Mouse (Mus musculus): Measurements from ENCODE around the gene Hyal3. TPM values are rescaled to one million over a fixed set of nuclear protein-coding genes. Genes with fewer than 3 reads are reported as not detected.

Gene Hyal3
- polyA plus RNA-seq, 1 experiment from 2014 or later: 0.89 TPM

DNA sequence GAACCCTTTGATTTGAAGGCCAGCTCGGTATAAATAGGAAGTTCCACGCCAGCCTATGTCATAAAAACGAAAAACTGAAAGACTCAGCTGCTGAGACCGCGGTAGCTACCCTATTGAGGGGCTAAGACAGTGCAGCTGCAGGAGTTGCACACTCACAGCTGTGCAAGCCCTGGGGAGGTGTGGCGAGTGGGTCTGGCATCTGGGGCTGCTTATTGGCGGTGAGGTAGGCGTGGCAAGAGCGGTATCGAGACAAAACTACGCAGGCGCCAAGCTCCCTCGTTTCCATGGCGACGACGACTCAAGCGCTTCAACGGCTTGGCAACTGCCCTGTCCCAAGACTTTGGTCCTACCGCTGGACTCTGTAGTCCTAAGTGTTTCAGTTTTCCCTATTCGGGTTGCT is 33.6 kb upstream of the Hyal3 start, which contains the start of gene Zmynd10:
Gene Zmynd10, plus strand, starts transcription at position 273 of the 400 bp plus-strand sequence.
- peak within 1 kb of the TSS; percentile 19 for H3K4me3 ChIP-seq (replicated peaks; ENCODE audit: low read depth, low read length)
- H3K36me3 ChIP-seq (ENCODE audit: control insufficient read depth, insufficient read depth, low read length): peaks cover 19% of the 10 kb centered on the region
- H3K4me2 ChIP-seq (ENCODE audit: low read length): peak within 1 kb of the TSS; percentile 48
- WGBS: 3% methylated on average over 20 of the region's 20 CpGs
- H3K9ac ChIP-seq (replicated peaks; ENCODE audit: low read length): no peak within 1 kb of the TSS; the same call in 1 of the 2 replicates
- no peaks in the 10 kb centered on the region for H3K9me3 ChIP-seq (ENCODE audit: control insufficient read depth, low read length)
- peaks cover 26% of the 10 kb centered on the region for H3K4me1 ChIP-seq (ENCODE audit: control insufficient read depth, insufficient read depth, low read length)
- peak; percentile 96 for DNase-seq
- peak within 1 kb of the TSS; percentile 14; the same call in 1 of the 2 replicates for H3K27ac ChIP-seq (replicated peaks; ENCODE audit: low read depth, low read length)
- peak; percentile 70; the same call in 1 of the 2 replicates for ATAC-seq (ENCODE audit: low FRiP score, low TSS enrichment)
- peaks cover 20% of the 10 kb centered on the region for H3K27me3 ChIP-seq (ENCODE audit: control insufficient read depth, insufficient read depth, low read length)

DNA sequence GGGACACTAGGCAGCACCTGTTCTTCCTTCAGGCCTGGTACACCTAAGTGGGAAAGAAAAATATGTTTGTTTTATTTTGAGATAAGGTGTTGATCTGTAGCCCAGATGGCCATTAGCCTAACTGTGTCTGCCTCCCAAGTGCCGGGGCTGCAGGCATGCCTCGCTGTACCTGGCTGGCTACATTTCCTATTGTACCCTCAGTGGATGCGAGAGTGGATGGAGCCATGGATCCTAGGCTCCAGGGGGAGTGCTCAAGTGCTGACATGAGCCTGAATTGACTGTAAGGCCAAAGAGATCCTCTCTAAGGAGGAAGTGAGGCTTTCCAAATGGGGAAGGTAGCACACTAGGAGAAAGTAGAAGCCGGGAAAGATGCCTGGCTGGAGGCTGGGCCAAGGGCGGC is 32.7 kb upstream of the Hyal3 start:
- Histone ChIP-seq H3K4me3 (replicated peaks; ENCODE audit: low read depth, low read length) (no peak overlapping the region), H3K4me1 (ENCODE audit: control insufficient read depth, insufficient read depth, low read length) (peaks cover 19% of the 10 kb centered on the region), H3K27me3 (ENCODE audit: control insufficient read depth, insufficient read depth, low read length) (peaks cover 30% of the 10 kb centered on the region), H3K36me3 (ENCODE audit: control insufficient read depth, insufficient read depth, low read length) (peaks cover 19% of the 10 kb centered on the region), H3K9me3 (ENCODE audit: control insufficient read depth, low read length) (no peaks in the 10 kb centered on the region), H3K9ac (replicated peaks; ENCODE audit: low read length) (no peak overlapping the region), H3K27ac (replicated peaks; ENCODE audit: low read depth, low read length) (no peak overlapping the region), H3K4me2 (ENCODE audit: low read length) (no peak overlapping the region)
- 77% methylated on average over 5 of the region's 5 CpGs for WGBS
- DNase-seq: no peak
- ATAC-seq (ENCODE audit: low FRiP score, low TSS enrichment): no peak

DNA sequence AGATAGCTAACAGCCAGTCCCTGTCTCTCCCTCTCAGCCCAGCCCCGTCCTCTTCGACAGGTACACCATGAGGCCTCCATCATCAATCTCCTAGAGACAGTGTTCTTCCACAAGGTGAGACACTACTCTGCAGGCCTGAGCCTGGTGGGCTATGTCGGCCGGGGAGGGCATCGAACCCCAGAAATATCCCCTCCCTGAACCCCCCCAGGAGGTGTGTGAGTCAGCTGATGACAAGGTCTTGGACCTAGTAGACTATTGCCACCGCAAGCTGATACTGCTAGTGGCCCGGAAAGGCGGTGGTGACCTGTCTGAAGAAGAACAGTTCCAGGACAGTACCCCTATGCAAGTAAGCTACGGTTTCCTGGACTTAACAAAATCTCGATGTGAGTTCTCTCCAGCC is 31.8 kb upstream of the Hyal3 start:
- ATAC-seq (ENCODE audit: low FRiP score, low TSS enrichment) (no peak), DNase-seq (no peak)
- Histone ChIP-seq H3K4me1 (ENCODE audit: control insufficient read depth, insufficient read depth, low read length) (peaks cover 23% of the 10 kb centered on the region), H3K27ac (replicated peaks; ENCODE audit: low read depth, low read length) (no peak overlapping the region), H3K4me2 (ENCODE audit: low read length) (no peak overlapping the region), H3K4me3 (replicated peaks; ENCODE audit: low read depth, low read length) (no peak overlapping the region), H3K27me3 (ENCODE audit: control insufficient read depth, insufficient read depth, low read length) (peaks cover 30% of the 10 kb centered on the region), H3K9ac (replicated peaks; ENCODE audit: low read length) (no peak overlapping the region), H3K36me3 (ENCODE audit: control insufficient read depth, insufficient read depth, low read length) (peaks cover 15% of the 10 kb centered on the region), H3K9me3 (ENCODE audit: control insufficient read depth, low read length) (no peaks in the 10 kb centered on the region)
- 87% methylated on average over 10 of the region's 10 CpGs for WGBS

DNA sequence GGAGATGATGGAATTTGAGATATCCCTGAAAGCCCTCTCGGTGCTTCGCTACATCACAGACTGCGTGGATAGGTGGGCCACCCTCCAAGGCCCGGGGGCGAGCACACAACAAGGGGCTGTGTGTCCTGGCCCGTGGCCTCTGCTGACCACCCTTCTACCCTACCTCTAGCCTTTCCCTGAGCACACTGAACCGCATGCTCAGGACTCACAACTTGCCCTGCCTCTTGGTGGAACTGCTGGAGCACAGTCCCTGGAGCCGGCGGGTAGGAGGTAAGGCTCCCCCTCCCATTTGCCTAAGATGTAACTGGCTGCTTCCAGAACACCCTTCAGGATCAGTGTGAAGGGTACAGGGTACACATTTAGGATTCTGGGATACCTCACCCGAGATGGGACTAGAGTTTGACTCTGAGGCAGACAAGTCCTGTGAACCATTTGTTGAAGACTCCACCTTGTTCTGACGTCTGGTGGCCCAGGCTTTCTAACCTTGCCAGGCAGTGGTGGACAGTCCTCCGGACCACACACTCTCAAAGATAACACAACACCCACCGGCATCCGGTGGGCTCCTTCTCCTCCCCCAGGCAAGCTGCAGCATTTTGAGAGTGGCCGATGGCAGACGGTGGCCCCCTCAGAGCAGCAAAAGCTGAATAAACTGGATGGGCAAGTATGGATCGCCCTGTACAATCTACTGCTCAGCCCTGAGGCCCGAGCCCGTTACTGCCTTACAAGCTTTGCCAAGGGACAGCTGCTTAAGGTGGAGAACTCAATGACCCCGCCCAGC is 31.1 kb upstream of the Hyal3 start:
- no peak for ATAC-seq (ENCODE audit: low FRiP score, low TSS enrichment)
- Histone ChIP-seq H3K36me3 (ENCODE audit: control insufficient read depth, insufficient read depth, low read length) (peaks cover 9% of the 10 kb centered on the region), H3K4me1 (ENCODE audit: control insufficient read depth, insufficient read depth, low read length) (peaks cover 23% of the 10 kb centered on the region), H3K27ac (replicated peaks; ENCODE audit: low read depth, low read length) (no peak overlapping the region), H3K9ac (replicated peaks; ENCODE audit: low read length) (no peak overlapping the region), H3K9me3 (ENCODE audit: control insufficient read depth, low read length) (no peaks in the 10 kb centered on the region), H3K27me3 (ENCODE audit: control insufficient read depth, insufficient read depth, low read length) (peaks cover 30% of the 10 kb centered on the region), H3K4me2 (ENCODE audit: low read length) (no peak overlapping the region), H3K4me3 (replicated peaks; ENCODE audit: low read depth, low read length) (no peak overlapping the region)
- DNase-seq: no peak
- 87% methylated on average over 20 of the region's 20 CpGs for WGBS

DNA sequence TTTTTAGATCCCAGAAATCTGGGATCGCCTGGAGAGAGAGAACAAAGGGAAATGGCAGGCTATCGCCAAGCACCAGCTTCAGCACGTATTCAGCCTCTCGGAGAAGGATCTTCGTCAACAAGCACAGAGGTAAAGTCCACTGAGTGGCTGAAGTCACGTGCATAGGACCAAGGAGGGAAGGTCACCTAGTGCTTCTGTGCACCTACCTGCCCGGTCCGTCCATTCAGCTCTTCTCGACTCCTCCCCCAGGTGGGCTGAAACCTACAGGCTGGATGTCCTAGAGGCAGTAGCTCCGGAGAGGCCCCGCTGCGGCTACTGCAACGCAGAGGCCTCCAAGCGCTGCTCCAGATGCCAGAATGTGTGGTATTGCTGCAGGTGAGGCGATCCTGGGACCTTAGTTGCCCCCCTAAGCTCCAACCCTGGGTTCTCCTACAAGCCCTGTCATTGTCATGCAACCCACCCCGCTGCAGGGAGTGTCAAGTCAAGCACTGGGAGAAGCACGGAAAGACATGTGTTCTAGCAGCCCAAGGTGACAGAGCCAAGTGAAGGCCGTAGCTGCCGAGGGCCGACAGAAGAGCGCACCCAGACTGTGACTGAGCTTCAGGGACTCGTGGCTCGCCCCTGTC is 30.0 kb upstream of the Hyal3 start:
- no peak for DNase-seq
- Histone ChIP-seq H3K9ac (replicated peaks; ENCODE audit: low read length) (no peak overlapping the region), H3K9me3 (ENCODE audit: control insufficient read depth, low read length) (no peaks in the 10 kb centered on the region), H3K4me2 (ENCODE audit: low read length) (peak overlapping the region; percentile 53; the same call in 1 of the 2 replicates), H3K27ac (replicated peaks; ENCODE audit: low read depth, low read length) (no peak overlapping the region), H3K36me3 (ENCODE audit: control insufficient read depth, insufficient read depth, low read length) (no peaks in the 10 kb centered on the region), H3K4me1 (ENCODE audit: control insufficient read depth, insufficient read depth, low read length) (peaks cover 28% of the 10 kb centered on the region), H3K4me3 (replicated peaks; ENCODE audit: low read depth, low read length) (peak overlapping the region; percentile 29; the same call in 1 of the 2 replicates), H3K27me3 (ENCODE audit: control insufficient read depth, insufficient read depth, low read length) (peaks cover 30% of the 10 kb centered on the region)
- 26% methylated on average over 23 of the region's 23 CpGs for WGBS
- ATAC-seq (ENCODE audit: low FRiP score, low TSS enrichment): no peak

DNA sequence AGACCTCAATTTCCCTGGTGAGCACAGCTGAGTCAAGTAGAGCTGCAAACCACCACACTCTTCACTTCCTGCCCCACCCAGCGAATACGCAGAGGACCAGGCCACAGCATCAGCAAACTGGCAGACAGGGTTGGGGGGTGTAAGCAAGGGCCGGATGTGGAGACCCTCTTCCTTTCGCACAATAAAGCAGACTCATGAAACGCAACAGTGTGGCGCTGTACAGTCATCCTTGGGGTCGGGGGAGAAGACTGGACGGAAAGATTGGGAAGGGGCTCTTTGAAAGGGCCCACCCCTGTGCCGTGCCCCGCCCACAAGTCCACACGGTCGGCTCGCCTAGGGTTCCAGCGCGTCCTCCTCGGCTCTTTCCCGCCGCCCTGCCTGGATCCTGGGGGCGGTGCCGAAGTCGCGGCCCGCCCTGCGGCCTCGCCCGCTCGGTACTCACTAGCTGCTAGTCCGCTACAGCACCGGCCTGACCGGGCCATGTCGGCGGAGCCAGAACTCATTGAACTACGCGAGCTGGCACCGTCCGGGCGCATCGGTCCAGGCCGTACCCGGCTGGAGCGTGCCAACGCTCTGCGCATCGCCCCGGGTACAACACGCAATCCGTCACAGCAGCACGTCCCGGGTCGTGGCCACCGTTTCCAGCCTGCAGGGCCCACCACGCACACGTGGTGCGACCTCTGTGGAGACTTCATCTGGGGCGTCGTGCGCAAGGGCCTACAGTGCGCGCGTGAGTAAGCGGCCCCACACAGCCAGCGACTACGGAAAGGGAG is 29.3 kb upstream of the Hyal3 start, which contains the start of gene Rassf1:
Gene Rassf1, plus strand, starts transcription at position 439 of the 773 bp plus-strand sequence.
- peak within 1 kb of the TSS; percentile 29 for H3K4me3 ChIP-seq (replicated peaks; ENCODE audit: low read depth, low read length)
- no peaks in the 10 kb centered on the region for H3K9me3 ChIP-seq (ENCODE audit: control insufficient read depth, low read length)
- WGBS: 2% methylated on average over 63 of the region's 63 CpGs
- peaks cover 35% of the 10 kb centered on the region for H3K4me1 ChIP-seq (ENCODE audit: control insufficient read depth, insufficient read depth, low read length)
- H3K27ac ChIP-seq (replicated peaks; ENCODE audit: low read depth, low read length): no peak within 1 kb of the TSS
- H3K27me3 ChIP-seq (ENCODE audit: control insufficient read depth, insufficient read depth, low read length): peaks cover 30% of the 10 kb centered on the region
- H3K9ac ChIP-seq (replicated peaks; ENCODE audit: low read length): peak within 1 kb of the TSS; percentile 45; the same call in 1 of the 2 replicates
- H3K36me3 ChIP-seq (ENCODE audit: control insufficient read depth, insufficient read depth, low read length): no peaks in the 10 kb centered on the region
- peak; percentile 48 for DNase-seq
- peak within 1 kb of the TSS; percentile 53 for H3K4me2 ChIP-seq (ENCODE audit: low read length)
- ATAC-seq (ENCODE audit: low FRiP score, low TSS enrichment): no peak

DNA sequence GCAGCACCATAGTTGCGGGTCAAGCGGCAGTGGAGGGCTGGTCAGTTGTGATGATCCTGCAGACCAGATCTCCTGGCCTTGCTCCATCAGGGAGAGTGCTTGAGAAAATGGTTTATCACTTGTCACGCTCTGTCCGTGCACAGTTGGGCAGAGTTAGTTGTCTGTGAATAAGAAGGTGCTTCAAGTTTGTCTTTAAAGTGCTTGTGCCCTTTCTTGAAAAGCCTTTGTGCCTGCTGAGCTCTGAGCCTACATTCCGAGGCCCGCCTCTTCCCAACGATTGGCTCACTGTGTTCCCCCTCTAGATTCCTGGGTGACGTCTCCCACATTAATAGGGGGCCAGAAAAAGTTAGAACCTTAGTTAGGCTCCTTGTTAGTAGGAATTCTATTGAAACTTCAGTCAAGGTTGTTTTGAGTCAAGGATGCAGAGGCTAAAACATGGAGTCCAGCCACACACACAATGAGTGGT is 28.7 kb upstream of the Hyal3 start:
- Histone ChIP-seq H3K4me1 (ENCODE audit: control insufficient read depth, insufficient read depth, low read length) (peaks cover 34% of the 10 kb centered on the region), H3K4me3 (replicated peaks; ENCODE audit: low read depth, low read length) (peak overlapping the region; percentile 29), H3K36me3 (ENCODE audit: control insufficient read depth, insufficient read depth, low read length) (peaks cover 3% of the 10 kb centered on the region; the same call in 1 of the 2 replicates), H3K27ac (replicated peaks; ENCODE audit: low read depth, low read length) (no peak overlapping the region), H3K9me3 (ENCODE audit: control insufficient read depth, low read length) (no peaks in the 10 kb centered on the region), H3K27me3 (ENCODE audit: control insufficient read depth, insufficient read depth, low read length) (peaks cover 30% of the 10 kb centered on the region), H3K4me2 (ENCODE audit: low read length) (peak overlapping the region; percentile 53), H3K9ac (replicated peaks; ENCODE audit: low read length) (0 out of 2 replicates have a peak overlapping the region, but pooled peaks have one; percentile 45)
- 11% methylated on average over 8 of the region's 8 CpGs for WGBS
- DNase-seq (no peak), ATAC-seq (ENCODE audit: low FRiP score, low TSS enrichment) (no peak)

DNA sequence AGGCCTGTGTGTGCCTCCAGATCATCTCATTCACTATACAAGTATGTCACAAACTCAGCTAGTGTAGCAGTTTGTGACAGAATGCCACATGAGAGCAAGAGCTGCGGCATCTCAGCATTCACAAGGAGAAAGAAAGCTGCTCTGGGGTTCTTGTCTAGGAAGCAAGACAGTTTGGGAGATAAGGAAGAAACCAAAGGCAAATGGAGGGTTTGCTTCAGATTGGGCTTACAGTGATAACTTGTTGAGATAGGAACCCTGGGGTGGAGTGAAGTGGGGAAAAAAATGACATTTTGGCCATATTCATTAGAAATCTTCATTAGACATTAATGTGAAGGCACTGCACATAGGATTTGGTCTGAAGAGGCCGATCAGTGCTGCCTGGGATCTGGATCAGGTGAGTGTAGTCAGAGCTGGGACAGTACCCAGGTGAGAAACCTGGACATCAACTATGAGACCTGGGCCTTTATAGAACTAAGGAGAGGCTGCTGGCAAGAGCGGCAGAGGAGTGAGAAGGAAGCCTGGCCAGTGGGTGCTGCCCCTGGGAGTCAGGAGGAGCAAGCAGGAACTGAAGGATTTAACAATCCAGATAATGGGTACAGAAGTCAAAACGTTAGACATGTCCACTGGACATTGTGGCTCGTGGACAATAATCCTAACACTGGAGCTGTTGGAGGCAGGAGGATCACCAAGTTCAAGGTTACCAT is 27.8 kb upstream of the Hyal3 start:
- peaks cover 11% of the 10 kb centered on the region for H3K36me3 ChIP-seq (ENCODE audit: control insufficient read depth, insufficient read depth, low read length)
- H3K27me3 ChIP-seq (ENCODE audit: control insufficient read depth, insufficient read depth, low read length): peaks cover 30% of the 10 kb centered on the region
- no peak overlapping the region for H3K4me3 ChIP-seq (replicated peaks; ENCODE audit: low read depth, low read length)
- no peak overlapping the region; the same call in 1 of the 2 replicates for H3K4me2 ChIP-seq (ENCODE audit: low read length)
- no peak overlapping the region for H3K27ac ChIP-seq (replicated peaks; ENCODE audit: low read depth, low read length)
- H3K9ac ChIP-seq (replicated peaks; ENCODE audit: low read length): no peak overlapping the region
- peaks cover 26% of the 10 kb centered on the region for H3K4me1 ChIP-seq (ENCODE audit: control insufficient read depth, insufficient read depth, low read length)
- H3K9me3 ChIP-seq (ENCODE audit: control insufficient read depth, low read length): no peaks in the 10 kb centered on the region
- DNase-seq (no peak), ATAC-seq (ENCODE audit: low FRiP score, low TSS enrichment) (no peak)
- WGBS: 78% methylated on average over 5 of the region's 5 CpGs
